Mouse (Mus musculus): ENCODE results near the gene Ptprk. TPM values are rescaled to one million over a fixed set of nuclear protein-coding genes. Genes with fewer than 3 reads are reported as not detected.
A peak's percentile ranks its signal among the peaks of the same experiment; 100 is the strongest.

Ptprk gene
- 1 to 10 TPM; 2.3 to 2.7 (median 2.5) TPM for total RNA-seq (2022)

DNA sequence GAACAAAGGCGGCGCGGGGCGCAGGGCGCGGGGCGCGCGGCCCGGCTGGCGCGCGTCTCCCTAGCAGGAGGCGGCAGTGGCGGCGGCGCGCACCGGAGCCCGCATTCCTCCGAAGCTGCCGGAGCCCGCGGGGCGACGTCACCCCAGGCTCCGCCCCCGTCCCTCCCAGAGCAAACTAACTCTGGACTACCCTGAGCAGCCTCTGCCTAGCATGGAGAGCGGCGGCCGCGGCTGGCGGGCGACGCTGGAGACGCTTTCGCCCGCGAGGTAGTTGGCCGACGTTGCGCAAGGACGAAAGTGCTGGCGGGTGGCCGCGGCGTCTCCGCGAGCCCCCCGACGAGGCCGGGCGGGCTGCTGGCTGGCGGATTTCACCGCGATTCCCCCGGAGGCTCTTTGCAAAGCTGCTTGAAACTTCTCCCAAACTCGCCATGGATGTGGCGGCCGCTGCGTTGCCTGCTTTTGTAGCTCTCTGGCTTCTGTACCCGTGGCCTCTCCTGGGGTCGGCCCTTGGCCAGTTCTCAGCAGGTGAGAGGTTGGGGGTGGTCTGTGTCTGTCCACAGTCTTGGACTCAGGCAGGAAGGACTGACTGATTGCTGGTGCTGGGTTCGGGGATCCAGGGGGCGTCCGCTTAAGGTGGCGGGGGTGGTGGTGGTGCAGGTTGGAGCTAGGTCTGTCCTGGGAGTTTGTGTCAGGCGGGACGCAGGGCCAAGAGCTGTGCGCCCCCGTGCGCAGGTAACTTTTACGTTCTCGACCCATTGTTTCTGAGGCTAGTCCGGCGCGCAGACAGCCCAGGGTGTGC is at the start of gene Ptprk:
TSS of gene Ptprk (plus strand) at position 168 of the 799 bp plus-strand sequence.
- DNase-seq (ENCODE audit: low spot score in 2 of 2): peak; percentile 78 to 86

GRCm38 (mm10) chr10:28027791-28028190 is 46.8 kb upstream of the Ptprk start:
- DNase-seq (ENCODE audit: low spot score in 2 of 2): no peak

DNA sequence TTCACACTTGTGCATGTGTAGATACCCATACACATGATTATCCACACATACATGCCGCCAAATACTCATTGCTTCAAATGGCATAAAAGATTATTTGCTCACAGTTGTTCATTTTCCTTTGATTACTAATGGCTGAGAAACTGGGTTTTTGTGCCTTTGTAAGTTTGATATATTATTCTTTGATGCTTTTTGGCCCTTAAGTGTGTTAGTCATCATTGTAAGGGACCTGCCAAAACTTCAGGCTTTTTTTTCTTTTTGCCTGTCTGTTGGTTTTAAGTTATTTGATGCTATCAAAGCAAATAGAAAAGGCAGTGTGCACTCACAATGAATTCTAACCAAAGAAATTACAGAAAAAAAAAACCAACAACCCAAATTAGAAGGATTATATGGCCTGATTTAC is 38.2 kb upstream of the Ptprk start:
- no peak for DNase-seq (ENCODE audit: low spot score in 2 of 2)

GRCm38 (mm10) chr10:28054764-28055163 is 19.9 kb upstream of the Ptprk start:
- DNase-seq (ENCODE audit: low spot score in 2 of 2): no peak

DNA sequence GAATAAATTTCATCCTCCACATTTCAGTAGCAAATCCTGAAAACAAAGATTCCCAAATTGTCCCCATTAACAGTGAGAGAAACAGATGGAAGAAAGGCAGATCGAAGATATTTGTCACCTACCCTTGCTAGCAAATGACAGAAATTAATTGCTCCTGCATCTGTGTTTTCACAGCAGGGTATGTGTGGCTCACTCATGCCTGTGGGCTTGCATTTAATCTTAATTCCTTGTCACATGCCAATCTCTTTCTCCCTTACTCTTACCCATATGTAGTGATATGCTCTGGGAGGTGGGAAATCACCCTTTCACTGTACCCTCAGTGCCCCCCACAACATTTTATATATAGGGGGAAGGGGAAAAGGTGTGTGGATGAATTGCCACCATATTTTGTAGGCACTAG is 15.4 kb upstream of the Ptprk start:
- DNase-seq (ENCODE audit: low spot score in 2 of 2): no peak

DNA sequence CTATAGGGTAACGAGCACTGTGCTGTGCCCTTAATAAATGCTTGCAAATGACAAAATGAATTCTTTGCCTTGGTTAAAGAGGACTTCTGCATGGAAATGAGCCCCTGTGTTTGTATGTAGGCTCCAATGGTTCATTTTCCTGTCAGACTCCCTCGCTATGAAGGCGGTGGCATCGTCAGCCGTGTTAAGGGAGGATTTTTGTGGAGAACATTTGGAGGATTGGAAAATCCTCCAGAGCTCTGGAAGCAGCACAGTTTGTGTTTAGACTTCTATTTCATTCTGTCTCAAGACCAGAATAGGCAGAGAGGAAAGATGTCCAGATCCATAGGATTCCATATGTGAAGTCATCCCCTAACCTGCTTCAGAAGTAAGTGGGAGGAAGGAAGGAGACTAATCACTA is 6.6 kb upstream of the Ptprk start:
- DNase-seq (ENCODE audit: low spot score in 2 of 2): no peak

GRCm38 (mm10) chr10:28073991-28074652 is 498 bp upstream of the Ptprk start:
- no peak for DNase-seq (ENCODE audit: low spot score in 2 of 2)

- no peak for DNase-seq (ENCODE audit: low spot score in 2 of 2)
These were observed 943 bp downstream of the Ptprk start for GRCm38 (mm10) chr10:28075491-28076035.

DNA sequence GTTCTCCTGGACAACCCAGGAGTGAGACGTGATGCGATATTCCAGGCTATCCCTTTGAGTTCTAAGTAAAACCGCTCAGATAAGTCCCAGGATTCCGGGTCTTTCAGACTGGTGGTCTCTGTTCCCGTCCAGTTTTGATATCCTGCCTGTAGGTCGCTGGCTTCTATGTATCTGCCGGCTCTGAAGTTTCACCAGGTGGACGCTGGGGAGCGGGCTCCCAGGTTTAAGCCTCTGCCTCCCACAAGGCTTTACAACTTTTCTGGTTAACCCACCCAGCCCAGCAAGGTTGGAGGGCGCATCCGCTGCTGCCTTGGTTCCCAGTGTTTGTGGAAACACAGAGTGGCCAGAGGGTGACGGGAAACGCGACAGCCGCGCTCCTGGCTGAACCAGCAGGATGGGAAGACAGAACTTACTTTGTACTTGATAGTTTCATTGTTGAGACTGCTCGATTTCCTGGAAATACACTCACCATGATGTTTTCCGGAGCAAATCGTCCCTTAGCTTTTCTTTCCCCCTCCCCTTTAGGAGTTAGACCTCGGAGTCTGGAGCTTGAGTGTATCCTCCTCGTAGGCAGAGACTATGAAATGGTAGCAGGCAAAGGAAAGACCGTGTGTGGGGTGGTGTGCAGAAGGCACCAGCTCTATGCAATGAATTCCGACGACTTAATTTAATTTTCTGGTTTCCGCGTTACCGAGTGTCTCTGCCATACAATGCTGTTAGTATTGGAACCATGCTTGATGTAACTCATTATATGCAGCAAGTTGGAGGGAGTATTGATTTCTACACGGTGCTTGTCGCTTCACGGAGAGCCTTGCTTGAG is 1.6 kb downstream of the Ptprk start:
- no peak for DNase-seq (ENCODE audit: low spot score in 2 of 2)

DNA sequence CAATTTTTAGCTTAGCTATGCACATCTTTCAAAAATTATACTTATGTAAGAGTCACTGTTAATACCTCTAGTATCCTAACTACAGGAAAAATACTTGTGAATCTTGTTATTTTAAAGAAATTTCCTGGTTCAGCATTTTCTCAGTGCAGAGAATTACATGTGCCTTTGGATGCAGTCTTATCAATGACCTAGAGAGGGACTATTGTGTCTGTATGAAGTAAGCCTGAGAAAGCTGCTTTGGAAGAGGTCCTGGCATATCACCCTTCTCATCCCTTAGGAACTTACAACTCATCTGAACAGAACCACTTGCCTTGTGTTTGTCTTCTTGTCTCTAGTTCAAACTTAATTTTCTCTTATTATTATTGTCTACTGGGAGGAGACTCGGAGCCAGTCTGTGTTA is 3.6 kb downstream of the Ptprk start:
- no peak for DNase-seq (ENCODE audit: low spot score in 2 of 2)

DNA sequence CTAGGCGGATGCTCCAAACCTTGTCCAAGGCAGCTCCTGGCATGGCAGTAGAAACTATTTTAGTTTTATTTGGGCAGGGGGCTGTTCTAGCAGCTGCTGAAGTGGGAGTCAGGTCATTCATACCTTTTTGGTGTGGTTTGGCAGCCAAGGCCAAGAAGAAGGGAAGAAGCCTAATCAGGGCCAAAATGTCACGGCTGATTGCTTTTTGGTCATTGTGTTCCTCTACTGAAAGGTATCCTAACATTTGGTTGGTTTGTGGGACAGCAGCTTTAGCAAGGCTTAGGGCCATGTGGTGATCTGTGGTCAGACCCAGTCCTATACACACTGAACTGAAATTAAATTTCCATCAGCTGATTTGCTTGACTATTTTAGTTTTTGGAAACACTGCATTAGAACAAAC is 6.6 kb downstream of the Ptprk start:
- DNase-seq (ENCODE audit: low spot score in 2 of 2): no peak

- DNase-seq (ENCODE audit: low spot score in 2 of 2): no peak
These were observed 8.6 kb downstream of the Ptprk start for GRCm38 (mm10) chr10:28083183-28083582.

- no peak for DNase-seq (ENCODE audit: low spot score in 2 of 2)
These were observed 9.0 kb downstream of the Ptprk start for GRCm38 (mm10) chr10:28083625-28084024.

DNA sequence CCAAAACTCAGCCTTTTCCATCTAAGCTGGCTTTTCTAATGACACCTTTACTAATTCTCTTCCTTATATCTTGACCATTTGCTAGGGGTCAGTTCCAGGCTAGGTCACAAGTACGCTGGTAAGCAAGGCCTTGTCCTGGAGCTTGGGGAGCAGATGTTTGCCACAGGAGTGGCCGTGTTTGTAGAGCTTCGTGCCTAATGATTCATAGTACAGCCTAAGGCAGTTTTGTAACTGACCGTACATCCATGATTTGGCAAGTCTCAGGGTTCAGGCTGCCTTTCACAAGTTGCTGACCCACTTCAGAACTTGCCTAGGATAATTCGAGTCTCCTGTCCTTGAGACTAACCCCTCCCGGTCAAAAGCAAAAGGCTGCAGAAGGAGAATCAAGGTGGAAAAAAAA is 12.7 kb downstream of the Ptprk start:
- DNase-seq (ENCODE audit: low spot score in 2 of 2): no peak

- no peak for DNase-seq (ENCODE audit: low spot score in 2 of 2)
These were observed 13.1 kb downstream of the Ptprk start for GRCm38 (mm10) chr10:28087749-28088148.

DNA sequence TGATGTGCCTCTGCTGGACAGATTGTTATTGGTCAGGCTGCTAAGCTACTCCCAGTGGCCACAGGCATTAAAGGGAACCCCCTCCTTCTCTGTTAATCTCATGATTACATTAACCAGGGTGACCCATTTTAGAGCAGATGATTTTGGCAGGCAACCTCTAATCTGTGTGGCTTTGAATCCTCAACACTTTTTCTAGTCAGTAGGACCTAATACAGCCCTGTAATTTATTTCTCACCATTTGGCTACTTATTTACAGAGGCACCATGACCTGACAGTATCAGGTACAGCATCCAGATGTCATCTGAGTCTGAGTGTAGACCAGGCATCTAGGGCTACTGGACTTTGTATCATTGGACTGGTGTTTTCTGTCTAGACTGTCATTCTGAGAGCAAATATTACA is 21.4 kb downstream of the Ptprk start:
- no peak for DNase-seq (ENCODE audit: low spot score in 2 of 2)

GRCm38 (mm10) chr10:28097637-28098036 is 23.0 kb downstream of the Ptprk start:
- no peak for DNase-seq (ENCODE audit: low spot score in 2 of 2)

GRCm38 (mm10) chr10:28098923-28099322 is 24.3 kb downstream of the Ptprk start:
- DNase-seq (ENCODE audit: low spot score in 2 of 2): no peak

DNA sequence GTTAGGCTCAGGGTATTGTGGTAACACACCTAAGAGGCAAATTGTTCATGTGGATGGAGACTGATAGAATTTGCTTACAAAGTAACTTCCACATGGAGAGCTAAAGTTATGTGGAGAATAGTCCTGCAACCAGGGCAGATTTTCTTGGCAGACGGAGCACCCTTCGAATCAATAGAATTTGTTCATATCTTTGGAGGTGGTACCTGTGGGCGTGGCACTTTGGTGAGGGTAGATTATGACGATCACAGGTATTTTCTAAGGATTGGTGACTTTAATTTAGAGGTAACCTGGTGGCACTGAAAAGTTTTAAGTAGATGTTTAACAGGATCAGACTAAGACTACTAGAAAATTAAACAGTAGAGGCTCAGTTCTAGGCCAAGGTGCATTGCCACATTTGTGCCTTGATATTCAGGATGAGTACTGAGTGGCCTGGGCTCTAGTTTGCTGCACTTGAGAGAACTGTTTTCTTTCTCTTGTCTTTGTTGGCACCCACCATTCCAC is 28.8 kb downstream of the Ptprk start:
- no peak for DNase-seq (ENCODE audit: low spot score in 2 of 2)

GRCm38 (mm10) chr10:28103924-28104323 is 29.3 kb downstream of the Ptprk start:
- DNase-seq (ENCODE audit: low spot score in 2 of 2): no peak

DNA sequence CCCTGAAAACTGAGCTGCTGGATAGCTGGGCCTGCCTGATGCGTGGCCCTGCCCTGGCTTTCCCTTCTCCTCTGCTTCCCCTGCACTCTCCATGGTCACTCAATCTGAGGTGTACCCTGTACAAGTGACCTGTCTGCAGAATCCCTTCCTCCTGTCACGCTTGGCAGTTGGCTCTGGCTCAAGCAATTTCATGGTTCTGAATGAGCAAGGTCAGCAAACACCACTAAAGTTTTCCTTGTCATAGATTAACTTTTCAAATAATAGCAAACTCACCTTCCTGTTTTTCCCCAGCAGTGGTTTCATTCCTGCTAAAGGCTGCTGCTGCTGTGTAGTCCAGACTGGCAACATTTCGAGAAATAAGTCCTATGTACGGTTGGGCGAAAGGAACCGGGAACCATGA is 30.6 kb downstream of the Ptprk start:
- no peak for DNase-seq (ENCODE audit: low spot score in 2 of 2)

All from gastrocnemius, adult 8-10 months (tissue).